Mouse (Mus musculus): ENCODE data around the gene Galp. TPM values are rescaled to one million over a fixed set of nuclear protein-coding genes. Genes with fewer than 3 reads are reported as not detected.

Gene Galp
- total and polyA plus RNA-seq, 2 experiments: not detected

DNA sequence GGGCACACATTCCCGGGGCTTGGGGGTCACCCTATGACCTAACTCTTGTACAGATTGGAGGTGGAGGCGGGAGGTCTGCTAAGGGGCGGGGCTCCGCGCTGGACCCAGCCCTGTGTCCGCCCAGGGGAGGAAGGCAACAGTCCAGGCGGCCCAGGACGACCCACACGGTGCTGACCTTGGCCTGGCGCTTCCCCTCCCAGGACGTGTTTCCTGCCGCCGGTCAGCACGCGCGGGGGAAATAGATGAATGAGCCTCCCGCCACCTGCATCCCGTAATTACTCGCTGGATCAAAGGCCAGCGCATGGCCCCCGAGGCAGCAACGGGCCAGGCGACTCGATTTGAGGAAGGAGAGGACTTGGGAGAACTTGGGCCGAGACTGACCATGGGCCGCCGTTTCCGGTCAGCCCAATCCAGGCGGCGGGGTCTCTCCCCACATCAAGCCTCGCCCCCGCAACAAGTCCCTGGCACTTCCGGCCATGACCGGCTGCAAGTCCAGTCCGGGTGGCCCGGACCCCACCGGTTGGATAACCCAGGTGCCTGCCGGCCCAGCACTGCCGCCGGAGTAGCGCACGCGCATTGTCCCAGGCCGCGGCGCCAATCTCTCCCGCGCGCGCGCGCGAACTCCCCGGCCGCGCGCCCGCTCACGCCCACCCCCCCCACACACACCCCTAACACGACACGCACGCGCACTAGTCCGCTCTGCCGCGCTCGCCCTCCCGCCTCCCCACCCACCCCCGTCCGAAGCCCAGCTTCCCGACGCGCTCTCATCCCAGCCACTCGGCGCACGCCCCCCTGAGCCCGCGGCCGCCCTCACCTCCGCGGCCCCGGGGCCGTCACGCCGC lies 41.6 kb upstream of the Galp start:
- H3K27ac ChIP-seq (replicated peaks; ENCODE audit: insufficient read depth, low read depth, low read length): peak overlapping the region; percentile 100
- peak; percentile 83 for DNase-seq (ENCODE audit: extremely low read depth, low read depth, low spot score)
- H3K4me3 ChIP-seq (ENCODE audit: insufficient read depth, low read depth, low read length): peak overlapping the region; percentile 98
- H3K9ac ChIP-seq (ENCODE audit: low read depth, low read length): peak overlapping the region; percentile 99
- H3K36me3 ChIP-seq (ENCODE audit: control insufficient read depth, insufficient read depth, low read length): no peaks in the 10 kb centered on the region
- TF ChIP-seq POLR2A (IDR thresholded peaks at IDR 0.05; ENCODE audit: extremely low read depth, insufficient read depth, low read length) (peak; percentile 66), CTCF (IDR thresholded peaks at IDR 0.05; ENCODE audit: low read depth, low read length) (no peak)
- H3K27me3 ChIP-seq (ENCODE audit: control insufficient read depth, insufficient read depth, low read length): no peaks in the 10 kb centered on the region
- peaks cover 43% of the 10 kb centered on the region for H3K79me2 ChIP-seq (ENCODE audit: control insufficient read depth, insufficient read depth, low read length)
- H3K4me1 ChIP-seq (ENCODE audit: control insufficient read depth, insufficient read depth, low read length): peaks cover 45% of the 10 kb centered on the region
- under 1% methylated on average over 83 of the region's 85 CpGs for WGBS

DNA sequence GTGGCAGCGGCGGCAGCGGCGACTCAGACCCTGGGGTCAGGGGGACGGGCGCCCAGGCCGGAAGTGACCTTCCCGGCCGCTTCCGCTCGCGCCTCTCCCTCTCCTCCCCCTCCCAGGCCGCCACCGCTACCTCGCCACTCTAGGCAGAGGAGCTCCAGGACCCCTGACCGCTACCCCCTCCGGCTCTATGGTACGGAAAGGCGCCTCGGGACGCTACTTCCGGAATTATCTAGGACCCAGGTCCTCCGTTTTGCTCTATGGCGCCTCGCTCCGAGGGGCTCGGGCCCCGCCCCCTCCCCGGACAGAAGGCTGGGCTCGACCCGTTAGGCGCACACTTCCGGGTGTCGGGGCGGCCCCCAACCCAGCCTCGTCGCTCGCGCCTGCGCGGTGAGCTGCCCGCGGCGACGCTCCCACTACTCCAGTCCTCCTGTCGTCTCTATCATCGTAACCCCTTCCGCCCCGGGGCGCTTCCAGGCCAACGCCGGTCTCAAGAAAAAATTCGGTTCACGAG lies 40.9 kb upstream of the Galp start, which contains the start of gene Zfp787:
Gene Zfp787, minus strand, starts transcription at position 97 of the 511 bp plus-strand sequence.
- under 1% methylated on average over 52 of the region's 54 CpGs for WGBS
- TF ChIP-seq POLR2A (IDR thresholded peaks at IDR 0.05; ENCODE audit: extremely low read depth, insufficient read depth, low read length) (0 out of 2 replicates have a peak, but pooled peaks have one; percentile 15), CTCF (IDR thresholded peaks at IDR 0.05; ENCODE audit: low read depth, low read length) (no peak)
- peak within 1 kb of the TSS; percentile 98 for H3K4me3 ChIP-seq (ENCODE audit: insufficient read depth, low read depth, low read length)
- H3K79me2 ChIP-seq (ENCODE audit: control insufficient read depth, insufficient read depth, low read length): peaks cover 38% of the 10 kb centered on the region
- peak within 1 kb of the TSS; percentile 99 for H3K9ac ChIP-seq (ENCODE audit: low read depth, low read length)
- H3K27ac ChIP-seq (replicated peaks; ENCODE audit: insufficient read depth, low read depth, low read length): peak within 1 kb of the TSS; percentile 100
- H3K36me3 ChIP-seq (ENCODE audit: control insufficient read depth, insufficient read depth, low read length): no peaks in the 10 kb centered on the region
- H3K4me1 ChIP-seq (ENCODE audit: control insufficient read depth, insufficient read depth, low read length): peaks cover 43% of the 10 kb centered on the region
- peak; percentile 86 for DNase-seq (ENCODE audit: extremely low read depth, low read depth, low spot score)
- no peaks in the 10 kb centered on the region for H3K27me3 ChIP-seq (ENCODE audit: control insufficient read depth, insufficient read depth, low read length)

DNA sequence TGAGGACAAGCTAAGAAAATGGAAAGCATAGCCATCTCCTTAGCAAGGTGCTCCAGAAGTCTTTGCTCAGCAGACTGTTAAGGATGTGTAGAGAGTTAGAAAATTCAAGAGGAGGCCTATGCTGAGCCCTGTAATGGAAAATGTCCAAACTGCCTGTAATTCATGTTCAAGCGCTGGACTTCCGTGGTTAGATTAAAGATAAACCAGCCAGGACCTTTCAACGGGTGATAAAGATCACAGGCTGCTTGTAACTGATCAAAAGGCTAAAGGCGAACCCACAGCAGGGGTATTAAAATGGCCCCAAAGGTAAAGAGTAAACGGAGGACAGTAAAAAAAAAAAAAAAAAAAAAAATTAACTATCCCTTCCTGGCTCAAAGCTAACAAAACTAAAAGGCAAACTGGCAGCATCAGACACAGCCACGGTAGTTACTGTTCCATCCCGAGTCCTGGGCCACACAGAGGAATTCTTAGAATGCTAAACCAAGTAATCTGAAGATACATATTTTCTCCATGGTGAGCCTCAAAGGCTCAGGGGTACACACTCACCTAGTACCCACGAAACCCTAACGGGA lies 39.9 kb upstream of the Galp start:
- Histone ChIP-seq H3K4me1 (ENCODE audit: control insufficient read depth, insufficient read depth, low read length) (peaks cover 34% of the 10 kb centered on the region), H3K79me2 (ENCODE audit: control insufficient read depth, insufficient read depth, low read length) (peaks cover 27% of the 10 kb centered on the region), H3K27me3 (ENCODE audit: control insufficient read depth, insufficient read depth, low read length) (no peaks in the 10 kb centered on the region), H3K27ac (replicated peaks; ENCODE audit: insufficient read depth, low read depth, low read length) (peak overlapping the region; percentile 100), H3K36me3 (ENCODE audit: control insufficient read depth, insufficient read depth, low read length) (no peaks in the 10 kb centered on the region), H3K9ac (ENCODE audit: low read depth, low read length) (peak overlapping the region; percentile 75), H3K4me3 (ENCODE audit: insufficient read depth, low read depth, low read length) (peak overlapping the region; percentile 98)
- 15% methylated on average over 9 of the region's 9 CpGs for WGBS
- peak; percentile 95 for DNase-seq (ENCODE audit: extremely low read depth, low read depth, low spot score)
- TF ChIP-seq POLR2A (IDR thresholded peaks at IDR 0.05; ENCODE audit: extremely low read depth, insufficient read depth, low read length) (no peak), CTCF (IDR thresholded peaks at IDR 0.05; ENCODE audit: low read depth, low read length) (no peak)

DNA sequence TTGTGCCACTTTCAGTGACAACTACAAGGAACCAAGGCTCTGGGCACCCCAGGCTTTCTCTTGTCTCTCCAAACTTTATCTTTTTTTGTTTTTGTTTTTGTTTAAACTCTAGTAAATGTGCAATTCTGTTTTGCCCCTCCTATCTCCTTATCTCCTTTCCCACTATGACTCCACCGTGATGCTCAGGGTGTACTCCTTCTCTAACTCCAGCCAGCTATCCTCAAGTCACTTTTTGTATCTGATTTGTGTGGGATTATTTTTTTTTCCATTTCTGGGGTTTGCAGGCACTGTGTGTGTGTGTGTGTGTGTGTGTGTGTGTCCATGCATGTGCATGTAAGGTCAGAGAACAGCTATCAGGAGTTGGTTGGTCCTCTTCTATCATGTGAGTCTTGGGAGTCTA lies 39.4 kb upstream of the Galp start:
- 6% methylated on average over 1 of the region's 1 CpGs for WGBS
- peak overlapping the region; percentile 35; the same call in 1 of the 2 replicates for H3K4me3 ChIP-seq (ENCODE audit: insufficient read depth, low read depth, low read length)

DNA sequence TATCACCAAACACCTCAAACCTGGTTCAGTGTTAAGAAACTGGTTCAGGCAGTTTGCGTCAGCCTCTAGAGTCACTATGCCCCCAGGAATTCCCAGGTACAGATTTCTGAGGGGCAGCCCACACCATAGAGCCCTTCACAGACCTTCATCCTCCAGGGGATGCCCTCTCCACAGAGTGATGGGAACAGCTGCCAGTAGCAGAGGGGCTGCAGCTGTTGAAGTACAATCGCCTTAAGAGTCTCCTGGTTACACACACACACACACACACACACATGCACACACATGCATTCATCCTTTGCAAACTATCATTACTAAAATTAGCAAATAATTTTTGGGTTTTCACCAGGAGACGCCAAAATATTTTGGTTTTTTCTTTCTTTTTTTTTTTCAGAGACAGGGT lies 37.3 kb upstream of the Galp start:
- Histone ChIP-seq H3K27ac (replicated peaks; ENCODE audit: insufficient read depth, low read depth, low read length) (no peak overlapping the region), H3K36me3 (ENCODE audit: control insufficient read depth, insufficient read depth, low read length) (no peaks in the 10 kb centered on the region), H3K27me3 (ENCODE audit: control insufficient read depth, insufficient read depth, low read length) (no peaks in the 10 kb centered on the region), H3K79me2 (ENCODE audit: control insufficient read depth, insufficient read depth, low read length) (peaks cover 2% of the 10 kb centered on the region; the same call in 1 of the 2 replicates), H3K4me3 (ENCODE audit: insufficient read depth, low read depth, low read length) (no peak overlapping the region), H3K9ac (ENCODE audit: low read depth, low read length) (no peak overlapping the region), H3K4me1 (ENCODE audit: control insufficient read depth, insufficient read depth, low read length) (peaks cover 10% of the 10 kb centered on the region; the same call in 1 of the 2 replicates)
- 95% methylated on average over 3 of the region's 3 CpGs for WGBS
- DNase-seq (ENCODE audit: extremely low read depth, low read depth, low spot score): no peak
- TF ChIP-seq CTCF (IDR thresholded peaks at IDR 0.05; ENCODE audit: low read depth, low read length): no peak
- TF ChIP-seq POLR2A (IDR thresholded peaks at IDR 0.05; ENCODE audit: extremely low read depth, insufficient read depth, low read length): no peak

More for the DNA sequence above, 39.4 kb upstream of the Galp start:
- H3K4me1 ChIP-seq (ENCODE audit: control insufficient read depth, insufficient read depth, low read length): peaks cover 30% of the 10 kb centered on the region
- peak overlapping the region; percentile 75 for H3K9ac ChIP-seq (ENCODE audit: low read depth, low read length)
- no peaks in the 10 kb centered on the region for H3K27me3 ChIP-seq (ENCODE audit: control insufficient read depth, insufficient read depth, low read length)
- H3K36me3 ChIP-seq (ENCODE audit: control insufficient read depth, insufficient read depth, low read length): no peaks in the 10 kb centered on the region
- H3K27ac ChIP-seq (replicated peaks; ENCODE audit: insufficient read depth, low read depth, low read length): peak overlapping the region; percentile 99
- DNase-seq (ENCODE audit: extremely low read depth, low read depth, low spot score): peak; percentile 66
- no peak for TF ChIP-seq CTCF (IDR thresholded peaks at IDR 0.05; ENCODE audit: low read depth, low read length)
- TF ChIP-seq POLR2A (IDR thresholded peaks at IDR 0.05; ENCODE audit: extremely low read depth, insufficient read depth, low read length): no peak
- peaks cover 24% of the 10 kb centered on the region for H3K79me2 ChIP-seq (ENCODE audit: control insufficient read depth, insufficient read depth, low read length)
